Mouse (Mus musculus): ENCODE results near the gene Ccnt2.

Ccnt2 gene

GRCm38 (mm10) chr1:127793459-127793858 lies 19.5 kb downstream of the Ccnt2 start:
- no peak for DNase-seq (ENCODE audit: low spot score in 2 of 2)

- no peak for DNase-seq (ENCODE audit: low spot score in 2 of 2)
These were observed 21.3 kb downstream of the Ccnt2 start for GRCm38 (mm10) chr1:127795087-127795769.

GRCm38 (mm10) chr1:127796341-127796740 lies 22.4 kb downstream of the Ccnt2 start:
- DNase-seq (ENCODE audit: low spot score in 2 of 2), result peak in 1 of 2 experiments; percentile 10

GRCm38 (mm10) chr1:127796752-127797151 lies 22.8 kb downstream of the Ccnt2 start:
- DNase-seq (ENCODE audit: low spot score in 2 of 2), result no peak

GRCm38 (mm10) chr1:127802916-127803315 lies 29.0 kb downstream of the Ccnt2 start:
- DNase-seq (ENCODE audit: low spot score in 2 of 2), result no peak

- DNase-seq (ENCODE audit: low spot score in 2 of 2), result no peak
These were observed 34.7 kb downstream of the Ccnt2 start for GRCm38 (mm10) chr1:127808671-127809070.

GRCm38 (mm10) chr1:127812929-127813328 lies 39.0 kb downstream of the Ccnt2 start:
- DNase-seq (ENCODE audit: low spot score in 2 of 2), result no peak

- no peak for DNase-seq (ENCODE audit: low spot score in 2 of 2)
These were observed 42.4 kb downstream of the Ccnt2 start for GRCm38 (mm10) chr1:127816381-127816780.

GRCm38 (mm10) chr1:127827325-127827724 lies 53.4 kb downstream of the Ccnt2 start:
- DNase-seq (ENCODE audit: low spot score in 2 of 2), result peak in 1 of 2 experiments; percentile 68

GRCm38 (mm10) chr1:127830215-127830921 lies 56.4 kb downstream of the Ccnt2 start:
- peak; percentile 63 to 72 for DNase-seq (ENCODE audit: low spot score in 2 of 2)

GRCm38 (mm10) chr1:127833714-127834113 lies 59.8 kb downstream of the Ccnt2 start:
- no peak for DNase-seq (ENCODE audit: low spot score in 2 of 2)

- no peak for DNase-seq (ENCODE audit: low spot score in 2 of 2)
These were observed 60.2 kb downstream of the Ccnt2 start for GRCm38 (mm10) chr1:127834202-127834601.

GRCm38 (mm10) chr1:127836619-127837018 lies 62.7 kb downstream of the Ccnt2 start:
- no peak for DNase-seq (ENCODE audit: low spot score in 2 of 2)

- DNase-seq (ENCODE audit: low spot score in 2 of 2), result no peak
These were observed 64.6 kb downstream of the Ccnt2 start for GRCm38 (mm10) chr1:127838602-127839001.

- no peak for DNase-seq (ENCODE audit: low spot score in 2 of 2)
These were observed 71.5 kb downstream of the Ccnt2 start for GRCm38 (mm10) chr1:127845472-127845871.

GRCm38 (mm10) chr1:127850075-127850610 lies 76.2 kb downstream of the Ccnt2 start:
- peak in 1 of 2 experiments; percentile 6 for DNase-seq (ENCODE audit: low spot score in 2 of 2)

GRCm38 (mm10) chr1:127854486-127855222 lies 80.7 kb downstream of the Ccnt2 start, which contains the start of gene Map3k19:
Gene Map3k19 (minus strand): TSS chr1:127855031.
- no peak for DNase-seq (ENCODE audit: low spot score in 2 of 2)

All from thymus, postnatal 10 days (tissue).